Mouse (Mus musculus) neural tube, embryonic 13.5 days (tissue): ENCODE measurements around the gene Ankrd23. TPM values are rescaled to one million over a fixed set of nuclear protein-coding genes. Genes with fewer than 3 reads are reported as not detected.
A peak's percentile ranks its signal among the peaks of the same experiment; 100 is the strongest.
"Not testable (repeated sequence)": the region's sequence is repeated elsewhere in the genome, so short reads cannot be mapped to it uniquely, and the experiment has no call there.

Source experiments
- ATAC-seq: fragments of 200-750 bp; cut with Nextera tagmentation; 2 replicates; pipeline ENCODE4 v1.8.0; 2017; ENCODE audit warnings: low read depth, mild to moderate bottlenecking, moderate TSS enrichment, moderate library complexity
- H3K27ac ChIP-seq: fragments of 300-500 bp; sonication (generic); replicated peaks from 2 replicates; pipeline ENCODE4 v1.5.1; 2015; ENCODE audit warnings: moderate library complexity, mild to moderate bottlenecking, inconsistent platforms
- H3K27me3 ChIP-seq: fragments of 300-500 bp; sonication (generic); 2 replicates; pipeline ENCODE4 v1.6.1; 2015; ENCODE audit warnings: mild to moderate bottlenecking, inconsistent platforms
- H3K36me3 ChIP-seq: fragments of 300-500 bp; sonication (generic); 2 replicates; pipeline ENCODE4 v1.6.1; 2015; ENCODE audit warnings: mild to moderate bottlenecking, inconsistent platforms
- H3K4me1 ChIP-seq: fragments of 300-500 bp; sonication (generic); replicated peaks from 2 replicates; pipeline ENCODE4 v1.6.1; 2015; ENCODE audit warnings: inconsistent platforms
- H3K4me2 ChIP-seq: fragments of 300-500 bp; sonication (generic); 2 replicates; pipeline ENCODE4 v1.6.1; 2015; ENCODE audit warnings: inconsistent platforms, mild to moderate bottlenecking, moderate library complexity
- H3K4me3 ChIP-seq: fragments of 300-500 bp; sonication (generic); 2 replicates; pipeline ENCODE4 v1.5.1; 2015; ENCODE audit warnings: mild to moderate bottlenecking, inconsistent platforms
- H3K9ac ChIP-seq: fragments of 300-500 bp; sonication (generic); 2 replicates; pipeline ENCODE4 v1.6.1; 2015; ENCODE audit warnings: moderate library complexity, mild to moderate bottlenecking, inconsistent platforms
- H3K9me3 ChIP-seq: fragments of 300-500 bp; sonication (generic); 2 replicates; pipeline ENCODE4 v1.6.1; 2016; ENCODE audit warnings: inconsistent platforms
- WGBS: fragments of 180-500 bp; shearing (Covaris S2); methylation state at CpG from one replicate; pipeline ENCODE4 v1.1.7; 2015; 5-methylcytosine and 5-hydroxymethylcytosine counted together
- polyA plus RNA-seq: library from polyadenylated mRNA; unstranded; fragments of >200 nt; fragmentation: Nextera tagmentation; extraction: Ambion mirVana; gene quantifications from 2 replicates; pipeline ENCODE4 v1.2.1, GENCODE M21; 2015

Gene Ankrd23
- 19.0 and 19.2 TPM in 2 replicates for polyA plus RNA-seq

- peaks cover 39% of the 10 kb centered on the region for H3K36me3 ChIP-seq
- not testable (repeated sequence) for H3K27me3 ChIP-seq
Observed at GRCm38 (mm10) chr1:36536783-36537182, at the start of gene Ankrd23. Ankrd23 (minus strand) TSS chr1:36536883.

DNA sequence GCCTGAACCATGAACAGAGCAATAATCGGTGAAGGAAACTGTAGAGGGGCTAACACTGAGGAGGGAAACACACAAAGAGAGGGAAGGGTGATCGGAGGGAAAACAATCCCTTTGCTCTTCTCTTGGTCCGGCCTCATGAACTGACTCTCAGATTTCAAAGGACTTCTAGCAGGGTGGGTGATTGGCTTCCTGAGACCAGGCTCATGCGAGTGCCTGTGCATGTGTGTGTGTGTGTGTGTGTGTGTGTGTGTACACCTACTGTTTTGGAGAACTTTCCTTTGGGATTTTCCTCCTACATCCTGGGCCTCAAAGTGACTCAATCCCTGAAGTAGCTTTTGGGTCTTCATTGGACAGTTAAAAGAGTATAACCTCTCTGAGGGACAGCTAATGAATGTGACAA lies 49.6 kb upstream of the Ankrd23 start:
- Histone ChIP-seq H3K27ac (no peak overlapping the region), H3K4me3 (no peak overlapping the region), H3K9ac (no peak overlapping the region), H3K27me3 (peaks cover 20% of the 10 kb centered on the region), H3K4me1 (peaks cover 38% of the 10 kb centered on the region), H3K9me3 (no peaks in the 10 kb centered on the region), H3K36me3 (no peaks in the 10 kb centered on the region), H3K4me2 (no peak overlapping the region)
- no peak for ATAC-seq
- 30% methylated on average over 4 of the region's 4 CpGs for WGBS

More at GRCm38 (mm10) chr1:36536783-36537182, at the start of gene Ankrd23:
- not testable (repeated sequence) for H3K4me1 ChIP-seq, H3K4me3 ChIP-seq, ATAC-seq, H3K9ac ChIP-seq, H3K4me2 ChIP-seq, H3K27ac ChIP-seq, H3K9me3 ChIP-seq
- 95% methylated on average over 9 of the region's 9 CpGs for WGBS

DNA sequence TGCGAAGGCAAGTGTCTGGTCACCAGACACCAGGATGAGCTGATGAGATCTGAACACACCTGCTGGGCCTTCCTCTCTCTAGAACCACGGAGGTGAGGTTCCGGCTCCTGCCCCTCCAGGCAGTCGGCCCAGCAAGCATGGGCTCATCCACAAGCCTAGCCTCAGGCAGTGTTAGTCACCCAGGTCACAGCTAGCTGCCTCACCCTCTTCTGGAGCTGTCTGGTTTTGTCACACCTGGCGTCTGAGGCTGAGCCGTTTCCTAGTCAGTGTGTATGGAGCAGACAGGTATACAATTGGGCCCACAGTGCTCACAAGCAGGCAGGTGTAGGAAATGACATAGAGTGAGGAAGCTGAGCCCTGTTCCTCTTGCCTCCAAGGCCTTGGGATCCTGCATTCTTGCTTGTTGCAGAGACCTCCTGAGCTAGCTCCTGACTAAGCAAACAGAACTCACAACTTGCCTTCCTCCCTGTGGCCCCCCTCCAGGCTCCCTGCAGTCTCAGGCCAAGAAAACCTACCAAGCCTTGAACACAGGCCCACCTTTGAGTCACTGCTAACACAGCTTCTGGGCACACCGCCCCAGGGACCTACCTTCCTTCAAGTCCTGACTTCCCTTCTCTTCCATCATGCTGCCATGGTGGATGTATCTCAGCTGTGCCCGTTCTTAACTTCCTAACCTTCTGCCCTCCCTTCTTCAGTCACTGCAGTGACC lies 46.9 kb upstream of the Ankrd23 start:
- WGBS, result 88% methylated on average over 8 of the region's 8 CpGs
- Histone ChIP-seq H3K4me3 (no peak overlapping the region), H3K9me3 (no peaks in the 10 kb centered on the region), H3K4me1 (peaks cover 36% of the 10 kb centered on the region), H3K36me3 (no peaks in the 10 kb centered on the region), H3K4me2 (no peak overlapping the region), H3K27ac (no peak overlapping the region), H3K27me3 (peaks cover 20% of the 10 kb centered on the region), H3K9ac (no peak overlapping the region)
- ATAC-seq, result no peak

GRCm38 (mm10) chr1:36582211-36582610 lies 45.5 kb upstream of the Ankrd23 start:
- Histone ChIP-seq H3K36me3 (no peaks in the 10 kb centered on the region), H3K4me1 (peaks cover 27% of the 10 kb centered on the region), H3K27ac (no peak overlapping the region), H3K4me3 (no peak overlapping the region), H3K9me3 (no peaks in the 10 kb centered on the region), H3K4me2 (no peak overlapping the region), H3K27me3 (peaks cover 28% of the 10 kb centered on the region), H3K9ac (no peak overlapping the region)
- 84% methylated on average over 8 of the region's 8 CpGs for WGBS
- no peak for ATAC-seq

- Histone ChIP-seq H3K27me3 (peaks cover 28% of the 10 kb centered on the region), H3K9ac (0 out of 2 replicates have a peak overlapping the region, but pooled peaks have one; percentile 60), H3K4me1 (peaks cover 27% of the 10 kb centered on the region), H3K36me3 (no peaks in the 10 kb centered on the region), H3K4me3 (no peak overlapping the region), H3K27ac (peak overlapping the region; percentile 87), H3K4me2 (0 out of 2 replicates have a peak overlapping the region, but pooled peaks have one; percentile 41), H3K9me3 (no peaks in the 10 kb centered on the region)
- 41% methylated on average over 5 of the region's 5 CpGs for WGBS
- no peak for ATAC-seq
Observed at GRCm38 (mm10) chr1:36581260-36581659, 44.6 kb upstream of the Ankrd23 start.

DNA sequence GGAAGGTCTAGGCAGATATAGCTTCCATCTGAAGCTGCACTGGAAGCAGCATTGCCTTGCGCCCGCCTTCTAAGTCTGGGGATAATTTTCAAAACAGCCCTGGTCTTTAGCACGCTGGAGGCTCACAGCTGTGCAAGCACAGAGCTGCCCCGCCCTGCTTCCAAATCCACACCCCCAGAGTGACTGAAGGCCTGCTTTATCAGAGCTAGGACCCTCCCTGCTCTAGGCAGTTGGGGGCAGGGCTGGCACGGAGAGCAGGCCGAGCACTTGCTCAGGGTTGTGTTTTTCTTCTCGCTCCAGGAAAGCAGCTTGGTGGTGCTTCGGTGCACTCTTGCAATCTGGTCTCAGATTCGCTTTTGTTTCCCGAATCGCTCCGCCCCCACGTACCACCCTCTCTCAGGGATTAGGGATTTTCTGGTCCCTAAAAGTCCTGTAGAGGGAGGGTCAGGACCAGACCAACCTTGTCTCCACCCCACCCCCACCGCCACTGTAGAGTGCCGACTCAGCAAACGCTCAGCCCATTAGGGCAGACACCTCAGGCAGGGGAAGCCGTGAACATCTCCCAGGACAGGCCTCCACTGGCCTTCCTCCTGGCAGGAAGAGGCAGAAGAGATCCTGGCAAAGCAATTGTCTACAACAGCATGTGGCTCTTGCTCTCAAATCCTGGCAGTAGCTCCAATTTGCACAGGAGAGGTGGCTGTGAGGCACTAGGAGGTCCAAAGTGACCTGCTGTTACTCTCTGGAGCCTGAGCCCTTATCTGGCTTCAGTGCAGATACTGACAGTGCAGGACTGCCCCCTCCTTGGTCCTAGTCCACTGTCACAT lies 43.9 kb upstream of the Ankrd23 start:
- H3K9me3 ChIP-seq, result no peaks in the 10 kb centered on the region
- no peak overlapping the region for H3K4me3 ChIP-seq
- H3K36me3 ChIP-seq, result no peaks in the 10 kb centered on the region
- peak overlapping the region; percentile 41 for H3K4me2 ChIP-seq
- H3K27me3 ChIP-seq, result peaks cover 28% of the 10 kb centered on the region
- peak overlapping the region; percentile 87 for H3K27ac ChIP-seq
- peaks cover 27% of the 10 kb centered on the region for H3K4me1 ChIP-seq
- peak; percentile 82 for ATAC-seq
- H3K9ac ChIP-seq, result peak overlapping the region; percentile 60
- WGBS, result 2% methylated on average over 17 of the region's 17 CpGs

- 28% methylated on average over 6 of the region's 6 CpGs for WGBS
- ATAC-seq, result peak; percentile 63
Observed at GRCm38 (mm10) chr1:36579974-36580383, 43.3 kb upstream of the Ankrd23 start.

GRCm38 (mm10) chr1:36576991-36577675 lies 40.5 kb upstream of the Ankrd23 start:
- WGBS, result 59% methylated on average over 6 of the region's 6 CpGs
- H3K4me3 ChIP-seq, result no peak overlapping the region
- ATAC-seq, result no peak
- H3K4me1 ChIP-seq, result peaks cover 39% of the 10 kb centered on the region
- H3K9me3 ChIP-seq, result no peaks in the 10 kb centered on the region
- no peak overlapping the region for H3K27ac ChIP-seq
- H3K27me3 ChIP-seq, result peaks cover 8% of the 10 kb centered on the region; the same call in 1 of the 2 replicates
- H3K9ac ChIP-seq, result no peak overlapping the region
- H3K4me2 ChIP-seq, result no peak overlapping the region
- no peaks in the 10 kb centered on the region for H3K36me3 ChIP-seq

More at GRCm38 (mm10) chr1:36579974-36580383, 43.3 kb upstream of the Ankrd23 start:
- Histone ChIP-seq H3K4me1 (peaks cover 27% of the 10 kb centered on the region), H3K27ac (peak overlapping the region; percentile 87), H3K4me3 (no peak overlapping the region), H3K9ac (peak overlapping the region; percentile 60), H3K9me3 (no peaks in the 10 kb centered on the region), H3K4me2 (peak overlapping the region; percentile 41), H3K36me3 (no peaks in the 10 kb centered on the region), H3K27me3 (peaks cover 28% of the 10 kb centered on the region)

DNA sequence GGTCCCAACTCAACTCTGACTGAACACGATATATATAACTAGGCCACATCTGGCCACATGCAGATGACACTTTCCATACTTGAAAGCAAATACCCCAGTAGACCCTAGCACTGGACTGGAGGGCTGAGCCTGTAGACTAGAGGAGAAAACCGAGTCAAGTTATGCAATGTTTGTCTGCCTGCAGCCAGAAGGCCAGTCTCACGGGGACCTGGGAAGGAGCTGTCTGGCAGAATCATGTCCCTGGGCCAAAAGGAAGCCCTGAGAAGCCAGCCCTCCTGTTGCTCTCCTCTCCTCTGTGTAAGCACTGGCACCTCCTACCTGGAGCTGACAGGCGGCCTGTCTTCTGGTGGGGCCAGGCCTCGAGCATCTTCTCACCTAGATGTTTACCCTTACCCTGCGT lies 38.7 kb upstream of the Ankrd23 start:
- H3K9me3 ChIP-seq, result no peaks in the 10 kb centered on the region
- 69% methylated on average over 6 of the region's 6 CpGs for WGBS
- peaks cover 24% of the 10 kb centered on the region for H3K4me1 ChIP-seq
- no peak overlapping the region for H3K27ac ChIP-seq
- no peaks in the 10 kb centered on the region for H3K36me3 ChIP-seq
- no peak overlapping the region for H3K4me3 ChIP-seq
- no peak for ATAC-seq
- H3K4me2 ChIP-seq, result no peak overlapping the region
- no peak overlapping the region for H3K9ac ChIP-seq
- peaks cover 8% of the 10 kb centered on the region; the same call in 1 of the 2 replicates for H3K27me3 ChIP-seq

DNA sequence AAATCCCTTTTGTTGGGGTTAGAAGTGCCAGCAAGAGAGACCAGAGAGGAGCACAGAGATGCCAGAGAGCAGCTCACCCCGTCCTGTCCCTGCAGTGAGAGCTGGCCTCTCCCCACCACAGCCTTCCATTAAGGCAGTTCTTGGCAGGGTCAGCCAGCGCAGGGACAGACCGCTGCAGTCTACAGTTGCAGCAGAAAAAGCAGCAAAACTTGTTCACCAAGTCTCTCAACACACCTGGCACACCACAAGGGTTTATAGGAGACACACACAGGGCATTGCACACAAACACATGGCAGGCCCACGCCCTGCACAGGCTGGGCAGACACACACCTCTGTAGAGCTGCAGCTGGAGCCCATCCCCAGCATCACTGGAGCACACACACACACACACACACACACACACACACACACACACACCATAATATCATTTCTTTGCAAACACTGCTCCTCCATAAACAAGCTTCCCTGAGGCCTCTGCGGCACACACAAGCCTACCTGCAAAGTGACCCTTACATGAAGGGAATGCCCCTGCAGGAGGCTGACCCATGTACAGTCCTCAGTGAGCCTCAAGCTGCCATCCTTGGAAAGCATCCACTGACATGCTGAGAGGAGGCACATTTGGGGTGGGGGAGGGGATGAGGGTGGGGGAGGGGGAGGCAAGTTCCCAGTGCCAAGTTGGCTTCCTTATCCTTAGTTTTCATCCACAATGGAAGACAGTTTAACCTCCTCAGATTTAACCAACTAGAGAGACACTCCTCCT lies 37.7 kb upstream of the Ankrd23 start:
- peaks cover 14% of the 10 kb centered on the region for H3K4me1 ChIP-seq
- 83% methylated on average over 5 of the region's 5 CpGs for WGBS
- H3K9me3 ChIP-seq, result no peaks in the 10 kb centered on the region
- peaks cover 8% of the 10 kb centered on the region; the same call in 1 of the 2 replicates for H3K27me3 ChIP-seq
- H3K27ac ChIP-seq, result no peak overlapping the region
- no peak overlapping the region for H3K4me2 ChIP-seq
- ATAC-seq, result no peak
- no peaks in the 10 kb centered on the region for H3K36me3 ChIP-seq
- H3K9ac ChIP-seq, result no peak overlapping the region
- no peak overlapping the region for H3K4me3 ChIP-seq

DNA sequence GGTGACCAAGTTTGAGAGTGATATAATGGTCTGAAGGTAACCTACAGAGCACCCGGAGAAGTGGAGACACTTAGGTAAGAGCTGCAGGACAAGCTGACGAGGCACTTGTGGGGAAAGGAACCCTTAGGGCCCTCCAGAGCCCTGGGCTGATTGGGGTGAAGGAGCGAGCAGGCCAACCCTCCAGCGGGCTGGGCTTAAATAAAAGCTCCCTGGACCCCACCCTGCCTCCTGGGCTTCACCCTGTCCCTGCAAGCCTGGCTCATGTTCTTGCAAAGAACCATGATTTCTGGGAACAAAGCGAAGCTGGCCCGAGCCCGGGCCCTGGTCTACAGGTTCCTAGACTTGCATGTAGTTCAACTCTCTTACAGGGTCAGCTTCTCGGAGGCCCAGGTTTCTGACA lies 36.8 kb upstream of the Ankrd23 start:
- Histone ChIP-seq H3K4me3 (no peak overlapping the region), H3K36me3 (no peaks in the 10 kb centered on the region), H3K27ac (no peak overlapping the region), H3K4me1 (peaks cover 15% of the 10 kb centered on the region), H3K4me2 (no peak overlapping the region), H3K9me3 (no peaks in the 10 kb centered on the region), H3K9ac (no peak overlapping the region), H3K27me3 (peaks cover 7% of the 10 kb centered on the region; the same call in 1 of the 2 replicates)
- WGBS, result 84% methylated on average over 8 of the region's 8 CpGs
- ATAC-seq, result no peak
